Mouse (Mus musculus) stomach, embryonic 16.5 days (tissue): ENCODE measurements around the gene Gm11037. TPM values are rescaled to one million over a fixed set of nuclear protein-coding genes. Genes with fewer than 3 reads are reported as not detected.
A peak's percentile ranks its signal among the peaks of the same experiment; 100 is the strongest.

ENCODE experiments used
- ATAC-seq: fragments of 200-750 bp; cut with Nextera tagmentation; 2 replicates; pipeline ENCODE4 v1.8.0; 2017; ENCODE audit warnings: moderate number of reproducible peaks, moderate TSS enrichment; ENCODE audit not compliant: insufficient read depth, low FRiP score
- H3K27ac ChIP-seq: fragments of 300-500 bp; sonication (generic); 2 replicates; pipeline ENCODE4 v1.5.1; 2014; ENCODE audit warnings: low read length
- H3K27me3 ChIP-seq: fragments of 300-500 bp; sonication (generic); 2 replicates; pipeline ENCODE4 v1.6.1; 2014; ENCODE audit warnings: low read length, control low read depth, mixed read lengths; ENCODE audit not compliant: control insufficient read depth, insufficient read depth
- H3K36me3 ChIP-seq: fragments of 300-500 bp; sonication (generic); 2 replicates; pipeline ENCODE4 v1.6.1; 2014; ENCODE audit warnings: low read length; ENCODE audit not compliant: control insufficient read depth, insufficient read depth
- H3K4me1 ChIP-seq: fragments of 300-500 bp; sonication (generic); 2 replicates; pipeline ENCODE4 v1.6.1; 2014; ENCODE audit warnings: low read length, control low read depth, mixed read lengths; ENCODE audit not compliant: control insufficient read depth, insufficient read depth
- H3K4me2 ChIP-seq: fragments of 300-500 bp; sonication (generic); 2 replicates; pipeline ENCODE4 v1.6.1; 2014; ENCODE audit warnings: low read depth, low read length, mixed read lengths
- H3K4me3 ChIP-seq: fragments of 300-500 bp; sonication (generic); replicated peaks from 2 replicates; pipeline ENCODE4 v1.5.1; 2014; ENCODE audit warnings: mild to moderate bottlenecking, low read length
- H3K9ac ChIP-seq: fragments of 300-500 bp; sonication (generic); 2 replicates; pipeline ENCODE4 v1.6.1; 2014; ENCODE audit warnings: low read length
- H3K9me3 ChIP-seq: fragments of 300-500 bp; sonication (generic); replicated peaks from 2 replicates; pipeline ENCODE4 v1.6.1; 2016; ENCODE audit warnings: low read length, control low read depth; ENCODE audit not compliant: control insufficient read depth
- WGBS: fragments of 180-500 bp; shearing (Covaris S2); extraction: QIAGEN DNeasy Blood & Tissue Kit; methylation state at CpG from one replicate; pipeline ENCODE4 v1.1.7; 2014; 5-methylcytosine and 5-hydroxymethylcytosine counted together
- polyA plus RNA-seq: library from polyadenylated mRNA; unstranded; fragments of >200 nt; fragmentation: Nextera tagmentation; extraction: Ambion mirVana; gene quantifications from 2 replicates; pipeline ENCODE4 v1.2.1, GENCODE M21; 2015

Gene Gm11037
- not detected in 2 replicates for polyA plus RNA-seq

- Histone ChIP-seq H3K4me3 (no peak within 1 kb of the TSS), H3K36me3 (0 out of 2 replicates have a peak, but pooled peaks cover 3% of the 10 kb centered on the region), H3K27ac (peak within 1 kb of the TSS; percentile 11; the same call in 1 of the 2 replicates), H3K9me3 (no peaks in the 10 kb centered on the region), H3K4me2 (no peak within 1 kb of the TSS), H3K27me3 (no peaks in the 10 kb centered on the region), H3K4me1 (peaks cover 13% of the 10 kb centered on the region), H3K9ac (no peak within 1 kb of the TSS)
- no peak for ATAC-seq
- WGBS, result 82% methylated on average over 9 of the region's 9 CpGs
Observed at GRCm38 (mm10) chr2:131132930-131133547, at the start of gene Gm11037. Gm11037 (plus strand) TSS chr2:131133497.

- H3K9ac ChIP-seq, result no peak overlapping the region
- WGBS, result 76% methylated on average over 4 of the region's 4 CpGs
- ATAC-seq, result no peak
- H3K4me3 ChIP-seq, result no peak overlapping the region
- H3K4me1 ChIP-seq, result no peaks in the 10 kb centered on the region
- no peaks in the 10 kb centered on the region for H3K36me3 ChIP-seq
- no peak overlapping the region for H3K4me2 ChIP-seq
- H3K9me3 ChIP-seq, result no peaks in the 10 kb centered on the region
- no peaks in the 10 kb centered on the region for H3K27me3 ChIP-seq
- no peak overlapping the region for H3K27ac ChIP-seq
Observed at GRCm38 (mm10) chr2:131084206-131084605, 49.1 kb upstream of the Gm11037 start.

GRCm38 (mm10) chr2:131086667-131087390 lies 46.5 kb upstream of the Gm11037 start, which contains the start of gene Siglec1:
Siglec1 (minus strand) TSS chr2:131086765.
- Histone ChIP-seq H3K9me3 (no peaks in the 10 kb centered on the region), H3K27me3 (no peaks in the 10 kb centered on the region), H3K4me3 (no peak within 1 kb of the TSS), H3K27ac (no peak within 1 kb of the TSS), H3K4me2 (no peak within 1 kb of the TSS), H3K36me3 (no peaks in the 10 kb centered on the region), H3K9ac (no peak within 1 kb of the TSS), H3K4me1 (no peaks in the 10 kb centered on the region)
- ATAC-seq, result no peak
- WGBS, result 77% methylated on average over 11 of the region's 11 CpGs

GRCm38 (mm10) chr2:131088581-131088980 lies 44.7 kb upstream of the Gm11037 start:
- Histone ChIP-seq H3K4me3 (no peak overlapping the region), H3K27me3 (no peaks in the 10 kb centered on the region), H3K27ac (no peak overlapping the region), H3K36me3 (no peaks in the 10 kb centered on the region), H3K4me2 (no peak overlapping the region), H3K9me3 (no peaks in the 10 kb centered on the region), H3K9ac (no peak overlapping the region), H3K4me1 (no peaks in the 10 kb centered on the region)
- WGBS, result 68% methylated on average over 4 of the region's 4 CpGs
- ATAC-seq, result no peak

GRCm38 (mm10) chr2:131089634-131090033 lies 43.7 kb upstream of the Gm11037 start:
- Histone ChIP-seq H3K4me2 (no peak overlapping the region), H3K36me3 (no peaks in the 10 kb centered on the region), H3K9me3 (no peaks in the 10 kb centered on the region), H3K27me3 (no peaks in the 10 kb centered on the region), H3K9ac (no peak overlapping the region), H3K4me1 (no peaks in the 10 kb centered on the region), H3K4me3 (no peak overlapping the region), H3K27ac (no peak overlapping the region)
- WGBS, result 80% methylated on average over 1 of the region's 1 CpGs
- no peak for ATAC-seq

- WGBS, result 69% methylated on average over 3 of the region's 3 CpGs
- Histone ChIP-seq H3K9me3 (no peaks in the 10 kb centered on the region), H3K27ac (no peak overlapping the region), H3K4me3 (no peak overlapping the region), H3K9ac (no peak overlapping the region), H3K4me1 (peaks cover 3% of the 10 kb centered on the region), H3K36me3 (no peaks in the 10 kb centered on the region), H3K4me2 (no peak overlapping the region), H3K27me3 (no peaks in the 10 kb centered on the region)
- no peak for ATAC-seq
Observed at GRCm38 (mm10) chr2:131090852-131091251, 42.4 kb upstream of the Gm11037 start.

- Histone ChIP-seq H3K4me1 (peaks cover 9% of the 10 kb centered on the region), H3K4me2 (no peak overlapping the region), H3K27ac (no peak overlapping the region), H3K4me3 (no peak overlapping the region), H3K36me3 (no peaks in the 10 kb centered on the region), H3K9ac (no peak overlapping the region), H3K9me3 (no peaks in the 10 kb centered on the region), H3K27me3 (no peaks in the 10 kb centered on the region)
- no peak for ATAC-seq
- 86% methylated on average over 5 of the region's 5 CpGs for WGBS
Observed at GRCm38 (mm10) chr2:131093577-131093976, 39.7 kb upstream of the Gm11037 start.

- H3K4me3 ChIP-seq, result no peak overlapping the region
- H3K4me1 ChIP-seq, result peaks cover 9% of the 10 kb centered on the region
- 0 out of 2 replicates have a peak, but pooled peaks have one; percentile 45 for ATAC-seq
- no peaks in the 10 kb centered on the region for H3K36me3 ChIP-seq
- no peak overlapping the region for H3K9ac ChIP-seq
- no peaks in the 10 kb centered on the region for H3K9me3 ChIP-seq
- H3K27ac ChIP-seq, result no peak overlapping the region
- 0% methylated on average over 1 of the region's 1 CpGs for WGBS
- H3K27me3 ChIP-seq, result no peaks in the 10 kb centered on the region
- H3K4me2 ChIP-seq, result no peak overlapping the region
Observed at GRCm38 (mm10) chr2:131094823-131095222, 38.5 kb upstream of the Gm11037 start.

GRCm38 (mm10) chr2:131096101-131096795 lies 37.0 kb upstream of the Gm11037 start:
- peak; percentile 91 for ATAC-seq
- 5% methylated on average over 9 of the region's 9 CpGs for WGBS
- Histone ChIP-seq H3K9ac (peak overlapping the region; percentile 54), H3K9me3 (no peaks in the 10 kb centered on the region), H3K36me3 (no peaks in the 10 kb centered on the region), H3K27ac (peak overlapping the region; percentile 94), H3K27me3 (no peaks in the 10 kb centered on the region), H3K4me2 (peak overlapping the region; percentile 44), H3K4me3 (peak overlapping the region; percentile 15), H3K4me1 (peaks cover 9% of the 10 kb centered on the region)
